Mouse (Mus musculus) CH12.LX (cell line): ENCODE measurements around the gene Ccdc194. TPM values are rescaled to one million over a fixed set of nuclear protein-coding genes. Genes with fewer than 3 reads are reported as not detected.

Experiments
- DNase-seq: peaks from one replicate; pipeline ENCODE4 v3.0.0-alpha.2; 2013; ENCODE audit errors: extremely low read depth
- H3K27ac ChIP-seq: 2 replicates; pipeline ENCODE4 v1.5.1; 2012; ENCODE audit warnings: low read depth, mild to moderate bottlenecking, control low read depth, moderate library complexity; ENCODE audit not compliant: insufficient read depth
- H3K27me3 ChIP-seq: replicated peaks from 2 replicates; pipeline ENCODE3; 2012; ENCODE audit warnings: inconsistent platforms
- H3K36me3 ChIP-seq, 2 experiments: replicated peaks in 1 of 2; 2 replicates each; pipeline versions ENCODE3 to v1.6.1; 2012; ENCODE audit warnings: inconsistent platforms in 1 of 2, low read length in 1 of 2, mild to moderate bottlenecking in 1 of 2, mixed read lengths in 1 of 2, moderate library complexity in 1 of 2; ENCODE audit not compliant: control insufficient read depth in 1 of 2, insufficient read depth in 1 of 2
- H3K4me1 ChIP-seq, 2 experiments: 2 replicates each; pipeline ENCODE4 v1.6.1; 2012; ENCODE audit warnings: inconsistent platforms in 1 of 2, moderate library complexity in 1 of 2; ENCODE audit not compliant: insufficient read depth in 2 of 2, control insufficient read depth in 1 of 2
- H3K4me2 ChIP-seq: 2 replicates; pipeline ENCODE4 v1.6.1; 2012; ENCODE audit warnings: low read depth, mild to moderate bottlenecking, control low read depth; ENCODE audit not compliant: poor library complexity, insufficient read depth, severe bottlenecking
- H3K4me3 ChIP-seq, 3 experiments: fragments of 150-350 bp in 1 of 3; sonication (generic) in 1 of 3; replicated peaks in 1 of 3; 2 replicates each; pipeline versions ENCODE3 to v1.5.1; 2011 to 2012; ENCODE audit warnings: low read depth in 2 of 3, low read length in 2 of 3, mild to moderate bottlenecking in 2 of 3, moderate library complexity in 2 of 3, control low read depth in 1 of 3, improper control_type of control experiment in 1 of 3, inconsistent platforms in 1 of 3, mixed read lengths in 1 of 3; ENCODE audit not compliant: poor library complexity in 1 of 3
- H3K79me2 ChIP-seq: replicated peaks from 2 replicates; pipeline ENCODE4 v1.6.1; 2012; ENCODE audit warnings: mild to moderate bottlenecking, moderate library complexity; ENCODE audit not compliant: control insufficient read depth, poor library complexity, insufficient read depth, severe bottlenecking; ENCODE audit errors: extremely low read depth
- H3K9ac ChIP-seq: 2 replicates; pipeline ENCODE4 v1.6.1; 2012; ENCODE audit warnings: low read depth, mild to moderate bottlenecking, control low read depth, moderate library complexity; ENCODE audit not compliant: insufficient read depth
- H3K9me3 ChIP-seq: replicated peaks from 2 replicates; pipeline ENCODE3; 2012; ENCODE audit warnings: low read length, inconsistent platforms, mixed read lengths
- BHLHE40 ChIP-seq: IDR thresholded peaks from 2 replicates; pipeline ENCODE4 v1.6.1; 2011; ENCODE audit warnings: mild to moderate bottlenecking, low read depth, low read length, improper control_type of control experiment
- CHD1 ChIP-seq: IDR thresholded peaks from 2 replicates; pipeline ENCODE4 v1.6.1; 2012; ENCODE audit warnings: low read depth, low read length, improper control_type of control experiment, inconsistent platforms
- CHD2 ChIP-seq: IDR thresholded peaks from 2 replicates; pipeline ENCODE4 v1.6.1; 2011; ENCODE audit warnings: low read length, improper control_type of control experiment
- CTCF ChIP-seq, 2 experiments: IDR thresholded peaks in 1 of 2; conservative IDR thresholded peaks in 1 of 2; 2 replicates each; pipeline ENCODE4 v1.5.1; 2011 to 2012; ENCODE audit warnings: low read depth in 2 of 2, low read length in 2 of 2, improper control_type of control experiment in 1 of 2, inconsistent platforms in 1 of 2, mild to moderate bottlenecking in 1 of 2, moderate library complexity in 1 of 2
- E2F4 ChIP-seq: IDR thresholded peaks from 2 replicates; pipeline ENCODE4 v1.6.1; 2011; ENCODE audit warnings: low read depth, low read length, improper control_type of control experiment; ENCODE audit not compliant: insufficient replicate concordance
- EP300 ChIP-seq: IDR thresholded peaks from 2 replicates; pipeline ENCODE4 v1.6.1; 2011; ENCODE audit warnings: low read length, improper control_type of control experiment
- ETS1 ChIP-seq: conservative IDR thresholded peaks from 2 replicates; pipeline ENCODE4 v1.6.1; 2012; ENCODE audit warnings: low read depth, mild to moderate bottlenecking, inconsistent platforms, low read length, improper control_type of control experiment, moderate library complexity
- GABPA ChIP-seq: IDR thresholded peaks from 2 replicates; pipeline ENCODE4 v1.6.1; 2012; ENCODE audit warnings: low read depth, low read length, improper control_type of control experiment, inconsistent platforms; ENCODE audit not compliant: insufficient replicate concordance
- HCFC1 ChIP-seq: IDR thresholded peaks from 2 replicates; pipeline ENCODE4 v1.6.1; 2012; ENCODE audit warnings: low read depth, mild to moderate bottlenecking, inconsistent platforms, low read length, improper control_type of control experiment
- IRF4 ChIP-seq: IDR thresholded peaks from 2 replicates; pipeline ENCODE4 v1.6.1; 2014; ENCODE audit warnings: low read depth, mild to moderate bottlenecking, inconsistent platforms, low read length, improper control_type of control experiment
- JUN ChIP-seq: IDR thresholded peaks from 2 replicates; pipeline ENCODE4 v1.6.1; 2011; ENCODE audit warnings: low read depth, mild to moderate bottlenecking, low read length, improper control_type of control experiment, moderate library complexity; ENCODE audit not compliant: insufficient read depth
- JUND ChIP-seq: conservative IDR thresholded peaks from 2 replicates; pipeline ENCODE4 v1.6.1; 2011; ENCODE audit warnings: low read depth, low read length, improper control_type of control experiment
- KAT2A ChIP-seq: IDR thresholded peaks from 2 replicates; pipeline ENCODE4 v1.6.1; 2012; ENCODE audit warnings: low read length, improper control_type of control experiment, inconsistent platforms; ENCODE audit not compliant: insufficient replicate concordance
- MAX ChIP-seq: IDR thresholded peaks from 2 replicates; pipeline ENCODE4 v1.6.1; 2011; ENCODE audit warnings: low read length, improper control_type of control experiment
- MAZ ChIP-seq: IDR thresholded peaks from 2 replicates; pipeline ENCODE4 v1.6.1; 2012; ENCODE audit warnings: low read depth, mild to moderate bottlenecking, inconsistent platforms, low read length, improper control_type of control experiment, moderate library complexity
- MEF2A ChIP-seq: IDR thresholded peaks from 2 replicates; pipeline ENCODE4 v1.6.1; 2014; ENCODE audit warnings: low read depth, mild to moderate bottlenecking, inconsistent platforms, low read length, improper control_type of control experiment, borderline replicate concordance
- MXI1 ChIP-seq: IDR thresholded peaks from 2 replicates; pipeline ENCODE4 v1.6.1; 2011; ENCODE audit warnings: mild to moderate bottlenecking, low read depth, low read length, improper control_type of control experiment
- MYC ChIP-seq: IDR thresholded peaks from 2 replicates; pipeline ENCODE4 v1.6.1; 2011; ENCODE audit warnings: low read depth, mild to moderate bottlenecking, improper control_type of control experiment, low read length
- NELFE ChIP-seq: IDR thresholded peaks from 2 replicates; pipeline ENCODE4 v1.6.1; 2011; ENCODE audit warnings: low read depth, low read length, improper control_type of control experiment
- NRF1 ChIP-seq: IDR thresholded peaks from 2 replicates; pipeline ENCODE4 v1.6.1; 2014; ENCODE audit warnings: low read depth, mild to moderate bottlenecking, inconsistent platforms, low read length, improper control_type of control experiment, moderate library complexity
- PAX5 ChIP-seq: IDR thresholded peaks from 2 replicates; pipeline ENCODE4 v1.6.1; 2012; ENCODE audit warnings: low read length, inconsistent platforms, mixed read lengths
- POLR2A ChIP-seq: IDR thresholded peaks from 2 replicates; pipeline ENCODE4 v1.6.1; 2011; ENCODE audit warnings: low read depth, mild to moderate bottlenecking, improper control_type of control experiment, low read length
- POLR2AphosphoS2 ChIP-seq: IDR thresholded peaks from 2 replicates; pipeline ENCODE4 v1.6.1; 2011; ENCODE audit warnings: low read depth, low read length, improper control_type of control experiment
- RAD21 ChIP-seq: IDR thresholded peaks from 2 replicates; pipeline ENCODE4 v1.6.1; 2011; ENCODE audit warnings: low read depth, mild to moderate bottlenecking, low read length, improper control_type of control experiment, moderate library complexity
- SIN3A ChIP-seq: IDR thresholded peaks from 2 replicates; pipeline ENCODE4 v1.6.1; 2012; ENCODE audit warnings: low read length, improper control_type of control experiment, inconsistent platforms
- SMC3 ChIP-seq: IDR thresholded peaks from 2 replicates; pipeline ENCODE4 v1.6.1; 2011; ENCODE audit warnings: low read depth, low read length, improper control_type of control experiment
- TBP ChIP-seq: conservative IDR thresholded peaks from 2 replicates; pipeline ENCODE4 v1.6.1; 2011; ENCODE audit warnings: low read depth, low read length, improper control_type of control experiment
- USF1 ChIP-seq: IDR thresholded peaks from 2 replicates; pipeline ENCODE4 v1.6.1; 2014; ENCODE audit warnings: low read depth, mild to moderate bottlenecking, inconsistent platforms, low read length, improper control_type of control experiment
- USF2 ChIP-seq: conservative IDR thresholded peaks from 2 replicates; pipeline ENCODE4 v1.6.1; 2011; ENCODE audit warnings: low read depth, low read length, improper control_type of control experiment
- ZC3H11A ChIP-seq: IDR thresholded peaks from 2 replicates; pipeline ENCODE4 v1.6.1; 2012; ENCODE audit warnings: low read depth, mild to moderate bottlenecking, inconsistent platforms, low read length, improper control_type of control experiment
- ZKSCAN1 ChIP-seq: IDR thresholded peaks from 2 replicates; pipeline ENCODE4 v1.6.1; 2012; ENCODE audit warnings: low read depth, inconsistent platforms, low read length, improper control_type of control experiment, borderline replicate concordance
- ZMIZ1 ChIP-seq: IDR thresholded peaks from 2 replicates; pipeline ENCODE4 v1.6.1; 2012; ENCODE audit warnings: low read depth, mild to moderate bottlenecking, inconsistent platforms, low read length, improper control_type of control experiment
- ZNF384 ChIP-seq: IDR thresholded peaks from 2 replicates; pipeline ENCODE4 v1.6.1; 2012; ENCODE audit warnings: low read depth, low read length, improper control_type of control experiment, inconsistent platforms
- dilution Hi-C: fragments of 300-500 bp; cut with MboI; formaldehyde crosslinking; loops from 2 replicates; pipeline ENCODE4 v1.14.3; 2020; ENCODE audit warnings: low sequenced_read_pairs; ENCODE audit not compliant: extremely low pct_unique_long_range_greater_than_20kb, extremely low pct_ligation_motif_present
- in situ Hi-C: fragments of 300-500 bp; cut with MboI; formaldehyde crosslinking; loops from 3 replicates; pipeline ENCODE4 v1.14.3; 2019; ENCODE audit warnings: low sequenced_read_pairs, low pct_ligation_motif_present, low pct_unique_long_range_greater_than_20kb, mixed read lengths
- polyA plus RNA-seq: library from polyadenylated mRNA; unstranded; fragments of >175 nt; gene quantifications from 2 replicates; pipeline ENCODE4 v1.2.1, GENCODE M21; 2012; ENCODE audit warnings: low read depth; ENCODE audit not compliant: insufficient read length
- total RNA-seq, 2 experiments: library from RNA; depleted of rRNA; stranded (reverse); fragments of 300-350 nt in 1 of 2; fragments of >200 nt in 1 of 2; gene quantifications; 2 replicates each; pipeline ENCODE4 v1.2.3; 2012 to 2014

Gene Ccdc194
- total and polyA plus RNA-seq, 3 experiments = not detected

- no peak overlapping the region for H3K4me2 ChIP-seq
Measured at GRCm38 (mm10) chr8:71528362-71529073, 3.0 kb upstream of the Ccdc194 start.

GRCm38 (mm10) chr8:71527162-71527870 is 1.8 kb upstream of the Ccdc194 start:
- Histone ChIP-seq H3K4me3 (no peak overlapping the region), H3K9me3 (no peaks in the 10 kb centered on the region), H3K79me2 (no peaks in the 10 kb centered on the region), H3K4me1 (peaks cover 27 to 48% of the 10 kb centered on the region in 2 experiments), H3K27me3 (no peaks in the 10 kb centered on the region), H3K9ac (peak overlapping the region; percentile 41; the same call in 1 of the 2 replicates), H3K36me3 (no peaks in the 10 kb centered on the region), H3K27ac (peak overlapping the region; percentile 40; the same call in 1 of the 2 replicates), H3K4me2 (peak overlapping the region; percentile 26; the same call in 1 of the 2 replicates)
- peak; percentile 37 for DNase-seq
- in situ Hi-C loops = no loop called here
- dilution Hi-C loops = no loop called here
- TF ChIP-seq NRF1 (no peak), POLR2A (no peak), ZMIZ1 (no peak), ZNF384 (no peak), BHLHE40 (peak; percentile 64), MAX (no peak), ZC3H11A (no peak), ZKSCAN1 (no peak), GABPA (no peak), E2F4 (no peak), MYC (no peak), ETS1 (peak; percentile 72), JUND (peak; percentile 32; the same call in 1 of the 2 replicates), KAT2A (no peak), CHD2 (peak; percentile 64; the same call in 1 of the 2 replicates), CTCF (conservative IDR thresholded peaks at IDR 0.05 in 1 of 2, IDR thresholded peaks at IDR 0.05 in 1 of 2; ENCODE audit: low read depth in 2 of 2, low read length in 2 of 2) (no peak), EP300 (no peak; the same call in 1 of the 2 replicates), SMC3 (no peak), HCFC1 (no peak), MEF2A (peak; percentile 70), MAZ (no peak), NELFE (no peak), PAX5 (no peak), POLR2AphosphoS2 (no peak), RAD21 (no peak), SIN3A (no peak)

More at GRCm38 (mm10) chr8:71528362-71529073, 3.0 kb upstream of the Ccdc194 start:
- DNase-seq = no peak
- Histone ChIP-seq H3K9me3 (no peaks in the 10 kb centered on the region), H3K27me3 (no peaks in the 10 kb centered on the region), H3K79me2 (no peaks in the 10 kb centered on the region), H3K4me1 (peaks cover 32 to 60% of the 10 kb centered on the region in 2 experiments), H3K4me3 (no peak overlapping the region), H3K27ac (peak overlapping the region; percentile 5; the same call in 1 of the 2 replicates), H3K9ac (no peak overlapping the region), H3K36me3 (no peaks in the 10 kb centered on the region)
- TF ChIP-seq MYC (no peak), CHD1 (no peak), JUN (no peak), MAX (no peak), NELFE (no peak), MXI1 (no peak), USF1 (no peak), IRF4 (no peak), USF2 (no peak), MAZ (no peak), POLR2AphosphoS2 (no peak), TBP (no peak), PAX5 (no peak), E2F4 (no peak)
- dilution Hi-C loops = no loop called here
- in situ Hi-C loops = no loop called here
